ENCODE assay signal across 1 mouse cellular context in the genomic region with DNA sequence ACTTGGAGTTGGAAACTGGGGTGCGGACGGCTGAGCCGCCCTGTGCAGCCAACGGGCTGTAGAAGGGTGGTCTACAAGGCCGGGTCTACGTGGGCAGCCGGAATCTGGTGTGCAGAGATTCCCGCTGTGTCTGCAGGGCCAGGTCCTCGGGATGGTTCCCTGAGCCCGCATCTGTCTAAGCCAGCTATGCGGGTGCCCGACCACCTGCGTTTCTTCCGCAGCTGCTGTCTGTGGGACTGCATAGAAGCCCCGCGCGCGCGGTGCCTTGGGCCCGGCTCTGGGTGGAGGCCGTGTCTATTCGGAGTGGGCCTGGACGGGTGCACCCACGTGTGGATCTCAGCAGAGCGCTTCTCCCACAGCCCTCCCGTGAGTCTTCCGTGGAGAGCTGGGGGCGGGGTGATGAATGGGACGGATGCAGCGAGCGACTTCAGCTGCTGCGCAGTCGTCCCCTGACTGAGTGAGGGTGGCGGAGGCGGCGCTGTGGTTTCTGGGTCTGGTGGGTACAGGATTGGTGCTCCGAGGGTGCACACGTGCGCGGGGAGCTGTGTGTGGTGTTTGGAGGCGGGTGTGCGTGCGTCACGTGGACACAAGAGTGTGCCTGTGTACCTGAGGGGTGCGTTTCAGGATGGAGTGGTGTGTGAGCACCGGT.
A peak's percentile ranks its signal among the peaks of the same experiment; 100 is the strongest.
TF ChIP-seq lines count a peak whose summit lies in the region.

No protein-coding gene starts in this region.

TF ChIP-seq in MEL, 35 proteins besides CTCF, POLR2A, EP300 and RAD21 (continued from another document):
- no peak for TF ChIP-seq KAT2A (conservative IDR thresholded peaks at IDR 0.05; ENCODE audit: low read depth, low read length)
- no peak for TF ChIP-seq UBTF (IDR thresholded peaks at IDR 0.05; ENCODE audit: borderline replicate concordance, insufficient read depth, low read depth, low read length)
- TF ChIP-seq ZMIZ1 (IDR thresholded peaks at IDR 0.05; ENCODE audit: low read depth, low read length) = no peak
- TF ChIP-seq SIN3A (IDR thresholded peaks at IDR 0.05; ENCODE audit: low read length) = peak; percentile 45; the same call in 1 of the 2 replicates
- peak; percentile 76 for TF ChIP-seq BHLHE40 (IDR thresholded peaks at IDR 0.05; ENCODE audit: borderline replicate concordance, low read depth, low read length)
- no peak for TF ChIP-seq ZKSCAN1 (IDR thresholded peaks at IDR 0.05; ENCODE audit: low read depth, low read length)
- no peak for TF ChIP-seq MEF2A (IDR thresholded peaks at IDR 0.05; ENCODE audit: extremely low read depth, insufficient replicate concordance, low read depth, low read length, poor library complexity, severe bottlenecking)
- no peak for TF ChIP-seq MAZ (IDR thresholded peaks at IDR 0.05; ENCODE audit: low read depth, low read length)
- peak; percentile 86 for TF ChIP-seq MAX (IDR thresholded peaks at IDR 0.05; ENCODE audit: low read length)
- TF ChIP-seq USF2 (IDR thresholded peaks at IDR 0.05; ENCODE audit: borderline replicate concordance in 1 of 2, insufficient read depth in 1 of 2, low read depth in 1 of 2, low read length in 2 of 2) = 0 out of 4 replicates have a peak, but pooled peaks of 1 of the 2 experiments have one; percentile 39
- TF ChIP-seq TAL1 (IDR thresholded peaks at IDR 0.05; ENCODE audit: low read length) = no peak
- TF ChIP-seq JUND (IDR thresholded peaks at IDR 0.05; ENCODE audit: low read depth, low read length) = no peak
- no peak for TF ChIP-seq ZC3H11A (IDR thresholded peaks at IDR 0.05; ENCODE audit: low read depth, low read length)
- no peak for TF ChIP-seq MAFK (IDR thresholded peaks at IDR 0.05; ENCODE audit: borderline replicate concordance, low read depth, low read length)
- TF ChIP-seq ETS1 (IDR thresholded peaks at IDR 0.05; ENCODE audit: low read depth, low read length) = no peak
- TF ChIP-seq NELFE (IDR thresholded peaks at IDR 0.05; ENCODE audit: low read depth, low read length) = no peak
- peak; percentile 53; the same call in 1 of the 2 replicates for TF ChIP-seq NRF1 (IDR thresholded peaks at IDR 0.05; ENCODE audit: insufficient read depth, low read depth, low read length, poor library complexity, severe bottlenecking)
- TF ChIP-seq MYC (IDR thresholded peaks at IDR 0.05; ENCODE audit: low read depth, low read length) = no peak
- TF ChIP-seq CHD1 (IDR thresholded peaks at IDR 0.05; ENCODE audit: low read depth, low read length) = no peak
- no peak for TF ChIP-seq HCFC1 (IDR thresholded peaks at IDR 0.05; ENCODE audit: low read depth, low read length)
- peak; percentile 84 for TF ChIP-seq MXI1 (IDR thresholded peaks at IDR 0.05; ENCODE audit: low read depth, low read length)
- no peak for TF ChIP-seq GABPA (IDR thresholded peaks at IDR 0.05; ENCODE audit: low read depth, low read length)
- TF ChIP-seq MYB (IDR thresholded peaks at IDR 0.05; ENCODE audit: low read depth, low read length) = no peak
- TF ChIP-seq POLR2AphosphoS2 (IDR thresholded peaks at IDR 0.05; ENCODE audit: low read length) = no peak
- no peak for TF ChIP-seq ZNF384 (IDR thresholded peaks at IDR 0.05; ENCODE audit: low read depth, low read length)
- no peak for TF ChIP-seq CHD2 (IDR thresholded peaks at IDR 0.05; ENCODE audit: low read length)
- TF ChIP-seq USF1 (IDR thresholded peaks at IDR 0.05; ENCODE audit: low read depth, low read length) = peak; percentile 85
- TF ChIP-seq RCOR1 (IDR thresholded peaks at IDR 0.05; ENCODE audit: low read depth, low read length) = peak; percentile 40; the same call in 1 of the 2 replicates
- no peak for TF ChIP-seq ELF1 (IDR thresholded peaks at IDR 0.05; ENCODE audit: low read depth, low read length)
- TF ChIP-seq GATA1 (IDR thresholded peaks at IDR 0.05; ENCODE audit: low read depth, low read length) = no peak
